Mouse (Mus musculus): ENCODE results near the gene Porcn.

The Porcn gene

GRCm38 (mm10) chrX:8206015-8206693 is at the start of gene Porcn:
Porcn (minus strand) TSS chrX:8206525.
- DNase-seq (ENCODE audit: extremely low read depth, insufficient read length, low spot score): peak; percentile 82

GRCm38 (mm10) chrX:8255807-8256206 is 49.5 kb upstream of the Porcn start:
- DNase-seq (ENCODE audit: extremely low read depth, insufficient read length, low spot score): no peak

GRCm38 (mm10) chrX:8253711-8254110 is 47.4 kb upstream of the Porcn start:
- no peak for DNase-seq (ENCODE audit: extremely low read depth, insufficient read length, low spot score)

- peak; percentile 87 for DNase-seq (ENCODE audit: extremely low read depth, insufficient read length, low spot score)
Measured at GRCm38 (mm10) chrX:8252334-8253285, 46.3 kb upstream of the Porcn start, which contains the start of gene Ftsj1. Ftsj1 (minus strand) TSS chrX:8252406.

- DNase-seq (ENCODE audit: extremely low read depth, insufficient read length, low spot score): no peak
Measured at GRCm38 (mm10) chrX:8251789-8252333, 45.5 kb upstream of the Porcn start.

- DNase-seq (ENCODE audit: extremely low read depth, insufficient read length, low spot score): no peak
Measured at GRCm38 (mm10) chrX:8248542-8249120, 42.3 kb upstream of the Porcn start.

- no peak for DNase-seq (ENCODE audit: extremely low read depth, insufficient read length, low spot score)
Measured at GRCm38 (mm10) chrX:8247680-8248079, 41.4 kb upstream of the Porcn start.

- DNase-seq (ENCODE audit: extremely low read depth, insufficient read length, low spot score): peak; percentile 75
Measured at GRCm38 (mm10) chrX:8238804-8239395, 32.6 kb upstream of the Porcn start.

- DNase-seq (ENCODE audit: extremely low read depth, insufficient read length, low spot score): peak; percentile 28
Measured at GRCm38 (mm10) chrX:8236704-8237103, 30.4 kb upstream of the Porcn start.

GRCm38 (mm10) chrX:8233602-8234001 is 27.3 kb upstream of the Porcn start:
- DNase-seq (ENCODE audit: extremely low read depth, insufficient read length, low spot score): no peak

GRCm38 (mm10) chrX:8230272-8230671 is 23.9 kb upstream of the Porcn start:
- DNase-seq (ENCODE audit: extremely low read depth, insufficient read length, low spot score): peak; percentile 63

- no peak for DNase-seq (ENCODE audit: extremely low read depth, insufficient read length, low spot score)
Measured at GRCm38 (mm10) chrX:8223473-8223872, 17.1 kb upstream of the Porcn start.

- DNase-seq (ENCODE audit: extremely low read depth, insufficient read length, low spot score): peak; percentile 54
Measured at GRCm38 (mm10) chrX:8222678-8223421, 16.5 kb upstream of the Porcn start.

GRCm38 (mm10) chrX:8222296-8222677 is 16.0 kb upstream of the Porcn start:
- DNase-seq (ENCODE audit: extremely low read depth, insufficient read length, low spot score): no peak

GRCm38 (mm10) chrX:8219651-8220050 is 13.3 kb upstream of the Porcn start:
- DNase-seq (ENCODE audit: extremely low read depth, insufficient read length, low spot score): no peak

GRCm38 (mm10) chrX:8218114-8218513 is 11.8 kb upstream of the Porcn start:
- no peak for DNase-seq (ENCODE audit: extremely low read depth, insufficient read length, low spot score)

GRCm38 (mm10) chrX:8217383-8217782 is 11.1 kb upstream of the Porcn start:
- DNase-seq (ENCODE audit: extremely low read depth, insufficient read length, low spot score): no peak

- no peak for DNase-seq (ENCODE audit: extremely low read depth, insufficient read length, low spot score)
Measured at GRCm38 (mm10) chrX:8211490-8212207, 5.3 kb upstream of the Porcn start.

GRCm38 (mm10) chrX:8209720-8210119 is 3.4 kb upstream of the Porcn start:
- DNase-seq (ENCODE audit: extremely low read depth, insufficient read length, low spot score): no peak

All from 3134 (cell line).